8 mouse cellular contexts compared by ENCODE assay signal in genomic region chr11:71847684-71848367, GRCm38 (mm10).
DNase-seq lines count a peak whose midpoint lies in the region.

No protein-coding gene starts in this region.

- intact Hi-C loops in heart, postnatal 10 days (cut with DNase I), result loop anchor here (1.0 to 10.0 kb wide), 3 partner anchors 174 to 511 kb away; no protein-coding TSS in a partner anchor

- DNase-seq in adrenal gland, adult (ENCODE audit: inconsistent age in 2 of 2, low spot score in 1 of 2), result peak; percentile 9 to 57
- DNase-seq in adrenal gland, postnatal 4 days (ENCODE audit: low spot score in 2 of 2), result no peak
- DNase-seq in left cerebral cortex, adult 11 months (ENCODE audit: low spot score), result peak; percentile 11
- no peak for DNase-seq in left cerebral cortex, adult 8-10 months (ENCODE audit: low spot score in 2 of 2)
- peak; percentile 43 for DNase-seq in ZHBTc4 (ENCODE audit: low read depth, low spot score)
- DNase-seq in heart, postnatal 10 days, result peak; percentile 6 to 10
- no peak for DNase-seq in natural killer cell, adult 2 months (ENCODE audit: low spot score in 2 of 2)
- DNase-seq in right cerebral cortex, postnatal 10 days (ENCODE audit: low spot score in 2 of 2), result no peak

Comparison
In these comparisons a context has a peak if more than half of its experiments do, and no peak if none do; other contexts are left out.
1. DNase-seq: peak in adrenal gland, adult (2 of 2), left cerebral cortex, adult 11 months (single experiment), ZHBTc4 (single experiment) and heart, postnatal 10 days (2 of 2); none in adrenal gland, postnatal 4 days (0 of 2), left cerebral cortex, adult 8-10 months (0 of 2), natural killer cell, adult 2 months (0 of 2) and right cerebral cortex, postnatal 10 days (0 of 2).